Mouse (Mus musculus): Measurements from ENCODE around the gene Chd2. TPM values are rescaled to one million over a fixed set of nuclear protein-coding genes. Genes with fewer than 3 reads are reported as not detected.
A peak's percentile ranks its signal among the peaks of the same experiment; 100 is the strongest.

The Chd2 gene
- total and polyA plus RNA-seq, 3 experiments, result 76.7 to 217 (median 125) TPM

- H3K4me3 ChIP-seq (ENCODE audit: low read depth, low read length), result no peak overlapping the region
- peaks cover 58% of the 10 kb centered on the region for H3K4me1 ChIP-seq (ENCODE audit: insufficient read depth, low read depth, low read length)
- H3K27me3 ChIP-seq (ENCODE audit: insufficient read depth, low read length), result no peaks in the 10 kb centered on the region
- H3K36me3 ChIP-seq (replicated peaks), result peaks cover 67% of the 10 kb centered on the region
- TF ChIP-seq GATA1 (IDR thresholded peaks at IDR 0.05; ENCODE audit: borderline replicate concordance, low read length), result no peak
- TF ChIP-seq CTCF (IDR thresholded peaks at IDR 0.05; ENCODE audit: low read depth, low read length), result no peak
- TF ChIP-seq TAL1 (conservative IDR thresholded peaks at IDR 0.05; ENCODE audit: low read depth, low read length), result no peak
- no peak for TF ChIP-seq GATA2 (IDR thresholded peaks at IDR 0.05; ENCODE audit: borderline replicate concordance, low read depth, low read length)
- TF ChIP-seq POLR2AphosphoS5 (IDR thresholded peaks at IDR 0.05; ENCODE audit: insufficient replicate concordance, low read depth, low read length), result no peak
- ATAC-seq (ENCODE audit: extremely low read depth, insufficient number of reproducible peaks, low FRiP score, poor library complexity, severe bottlenecking) (no peak), DNase-seq (ENCODE audit: low spot score) (no peak)
- no peaks in the 10 kb centered on the region for H3K9me3 ChIP-seq (replicated peaks)
These were observed 14.4 kb downstream of the Chd2 start for GRCm38 (mm10) chr7:73527225-73527624.

DNA sequence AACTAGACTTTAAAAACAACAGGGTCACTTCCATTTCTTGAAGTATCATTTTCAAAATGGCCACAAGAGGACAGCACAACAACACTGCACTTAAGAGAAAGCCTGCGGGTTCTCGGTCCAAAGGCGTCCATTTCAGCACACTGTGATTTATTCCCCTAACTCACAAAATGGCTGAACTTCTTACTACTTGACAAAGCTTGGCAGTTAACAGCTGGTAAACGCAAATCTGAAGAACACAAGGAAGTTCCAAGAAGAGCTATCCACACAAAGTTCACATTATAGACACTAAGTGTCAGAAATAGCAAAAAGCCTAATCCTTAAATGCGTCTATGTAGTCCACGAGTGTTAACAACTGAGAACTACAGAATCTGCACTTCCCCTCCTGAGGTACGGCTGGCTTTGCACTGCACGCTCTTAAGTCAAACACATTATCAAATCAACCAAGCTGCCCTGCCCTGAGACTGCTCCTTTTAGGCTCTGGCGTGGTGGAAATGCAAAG, 17.1 kb downstream of the Chd2 start:
- no peak overlapping the region for H3K4me3 ChIP-seq (ENCODE audit: low read depth, low read length)
- no peaks in the 10 kb centered on the region for H3K9me3 ChIP-seq (replicated peaks)
- peaks cover 57% of the 10 kb centered on the region for H3K4me1 ChIP-seq (ENCODE audit: insufficient read depth, low read depth, low read length)
- no peak for DNase-seq (ENCODE audit: low spot score)
- 0 out of 2 replicates have a peak, but pooled peaks have one; percentile 57 for ATAC-seq (ENCODE audit: extremely low read depth, insufficient number of reproducible peaks, low FRiP score, poor library complexity, severe bottlenecking)
- peaks cover 68% of the 10 kb centered on the region for H3K36me3 ChIP-seq (replicated peaks)
- no peaks in the 10 kb centered on the region for H3K27me3 ChIP-seq (ENCODE audit: insufficient read depth, low read length)
- TF ChIP-seq CTCF (IDR thresholded peaks at IDR 0.05; ENCODE audit: low read depth, low read length), result peak; percentile 39; the same call in 1 of the 2 replicates
- no peak for TF ChIP-seq POLR2AphosphoS5 (IDR thresholded peaks at IDR 0.05; ENCODE audit: insufficient replicate concordance, low read depth, low read length)

GRCm38 (mm10) chr7:73523608-73524259, 17.9 kb downstream of the Chd2 start:
- TF ChIP-seq GATA2 (IDR thresholded peaks at IDR 0.05; ENCODE audit: borderline replicate concordance, low read depth, low read length), result no peak
- TF ChIP-seq POLR2AphosphoS5 (IDR thresholded peaks at IDR 0.05; ENCODE audit: insufficient replicate concordance, low read depth, low read length), result no peak
- no peak for TF ChIP-seq GATA1 (IDR thresholded peaks at IDR 0.05; ENCODE audit: borderline replicate concordance, low read length)
- no peak for TF ChIP-seq TAL1 (conservative IDR thresholded peaks at IDR 0.05; ENCODE audit: low read depth, low read length)
- no peak for TF ChIP-seq CTCF (IDR thresholded peaks at IDR 0.05; ENCODE audit: low read depth, low read length)
- H3K9me3 ChIP-seq (replicated peaks), result no peaks in the 10 kb centered on the region
- DNase-seq (ENCODE audit: low spot score), result no peak
- H3K4me1 ChIP-seq (ENCODE audit: insufficient read depth, low read depth, low read length), result peaks cover 59% of the 10 kb centered on the region
- no peak for ATAC-seq (ENCODE audit: extremely low read depth, insufficient number of reproducible peaks, low FRiP score, poor library complexity, severe bottlenecking)
- H3K36me3 ChIP-seq (replicated peaks), result peaks cover 69% of the 10 kb centered on the region
- H3K27me3 ChIP-seq (ENCODE audit: insufficient read depth, low read length), result no peaks in the 10 kb centered on the region
- H3K4me3 ChIP-seq (ENCODE audit: low read depth, low read length), result no peak overlapping the region

GRCm38 (mm10) chr7:73523183-73523582, 18.4 kb downstream of the Chd2 start:
- no peaks in the 10 kb centered on the region for H3K9me3 ChIP-seq (replicated peaks)
- peaks cover 68% of the 10 kb centered on the region for H3K36me3 ChIP-seq (replicated peaks)
- TF ChIP-seq TAL1 (conservative IDR thresholded peaks at IDR 0.05; ENCODE audit: low read depth, low read length), result no peak
- TF ChIP-seq POLR2AphosphoS5 (IDR thresholded peaks at IDR 0.05; ENCODE audit: insufficient replicate concordance, low read depth, low read length), result no peak
- TF ChIP-seq GATA1 (IDR thresholded peaks at IDR 0.05; ENCODE audit: borderline replicate concordance, low read length), result no peak
- no peak for DNase-seq (ENCODE audit: low spot score)
- no peak overlapping the region for H3K4me3 ChIP-seq (ENCODE audit: low read depth, low read length)
- no peaks in the 10 kb centered on the region for H3K27me3 ChIP-seq (ENCODE audit: insufficient read depth, low read length)
- ATAC-seq (ENCODE audit: extremely low read depth, insufficient number of reproducible peaks, low FRiP score, poor library complexity, severe bottlenecking), result no peak
- peaks cover 59% of the 10 kb centered on the region for H3K4me1 ChIP-seq (ENCODE audit: insufficient read depth, low read depth, low read length)

- H3K4me3 ChIP-seq (ENCODE audit: low read depth, low read length), result no peak overlapping the region
- ATAC-seq (ENCODE audit: extremely low read depth, insufficient number of reproducible peaks, low FRiP score, poor library complexity, severe bottlenecking) (no peak), DNase-seq (ENCODE audit: low spot score) (no peak)
- peaks cover 71% of the 10 kb centered on the region for H3K36me3 ChIP-seq (replicated peaks)
- no peaks in the 10 kb centered on the region for H3K27me3 ChIP-seq (ENCODE audit: insufficient read depth, low read length)
- TF ChIP-seq POLR2AphosphoS5 (IDR thresholded peaks at IDR 0.05; ENCODE audit: insufficient replicate concordance, low read depth, low read length) (0 out of 2 replicates have a peak, but pooled peaks have one; percentile 21), GATA1 (IDR thresholded peaks at IDR 0.05; ENCODE audit: borderline replicate concordance, low read length) (no peak)
- H3K4me1 ChIP-seq (ENCODE audit: insufficient read depth, low read depth, low read length), result peaks cover 64% of the 10 kb centered on the region
- H3K9me3 ChIP-seq (replicated peaks), result no peaks in the 10 kb centered on the region
These were observed 20.1 kb downstream of the Chd2 start for GRCm38 (mm10) chr7:73521277-73522193.

DNA sequence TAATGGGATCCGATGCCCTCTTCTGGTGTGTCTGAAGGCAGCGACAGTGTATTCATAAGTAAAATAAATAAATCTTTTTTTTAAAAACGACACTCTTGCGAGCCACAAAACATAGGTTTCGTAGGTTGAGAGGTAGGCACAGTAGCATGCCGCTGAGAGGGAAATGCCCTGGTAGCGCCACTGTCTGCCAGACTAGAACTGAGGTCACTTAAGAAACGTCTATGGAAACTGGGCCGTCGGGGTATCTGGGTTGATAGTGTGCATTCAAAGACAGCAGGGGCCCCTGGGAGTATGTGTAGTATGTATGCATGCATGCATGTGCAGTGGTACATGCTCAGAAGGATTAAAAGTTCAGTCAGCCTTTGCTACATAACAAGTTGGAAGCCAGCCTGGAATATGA, 21.4 kb downstream of the Chd2 start:
- H3K4me3 ChIP-seq (ENCODE audit: low read depth, low read length), result no peak overlapping the region
- TF ChIP-seq GATA2 (IDR thresholded peaks at IDR 0.05; ENCODE audit: borderline replicate concordance, low read depth, low read length), result no peak
- TF ChIP-seq TAL1 (conservative IDR thresholded peaks at IDR 0.05; ENCODE audit: low read depth, low read length), result no peak
- TF ChIP-seq CTCF (IDR thresholded peaks at IDR 0.05; ENCODE audit: low read depth, low read length), result no peak
- TF ChIP-seq GATA1 (IDR thresholded peaks at IDR 0.05; ENCODE audit: borderline replicate concordance, low read length), result no peak
- TF ChIP-seq POLR2AphosphoS5 (IDR thresholded peaks at IDR 0.05; ENCODE audit: insufficient replicate concordance, low read depth, low read length), result no peak
- H3K9me3 ChIP-seq (replicated peaks), result no peaks in the 10 kb centered on the region
- no peak for DNase-seq (ENCODE audit: low spot score)
- no peaks in the 10 kb centered on the region for H3K27me3 ChIP-seq (ENCODE audit: insufficient read depth, low read length)
- no peak for ATAC-seq (ENCODE audit: extremely low read depth, insufficient number of reproducible peaks, low FRiP score, poor library complexity, severe bottlenecking)
- peaks cover 82% of the 10 kb centered on the region for H3K36me3 ChIP-seq (replicated peaks)
- peaks cover 70% of the 10 kb centered on the region for H3K4me1 ChIP-seq (ENCODE audit: insufficient read depth, low read depth, low read length)

All from G1E (cell line).